Mouse (Mus musculus): ENCODE data around the gene Diras1. TPM values are rescaled to one million over a fixed set of nuclear protein-coding genes. Genes with fewer than 3 reads are reported as not detected.

The Diras1 gene
- polyA plus RNA-seq, 1 experiment from 2014 or later, result 4.7 TPM

DNA sequence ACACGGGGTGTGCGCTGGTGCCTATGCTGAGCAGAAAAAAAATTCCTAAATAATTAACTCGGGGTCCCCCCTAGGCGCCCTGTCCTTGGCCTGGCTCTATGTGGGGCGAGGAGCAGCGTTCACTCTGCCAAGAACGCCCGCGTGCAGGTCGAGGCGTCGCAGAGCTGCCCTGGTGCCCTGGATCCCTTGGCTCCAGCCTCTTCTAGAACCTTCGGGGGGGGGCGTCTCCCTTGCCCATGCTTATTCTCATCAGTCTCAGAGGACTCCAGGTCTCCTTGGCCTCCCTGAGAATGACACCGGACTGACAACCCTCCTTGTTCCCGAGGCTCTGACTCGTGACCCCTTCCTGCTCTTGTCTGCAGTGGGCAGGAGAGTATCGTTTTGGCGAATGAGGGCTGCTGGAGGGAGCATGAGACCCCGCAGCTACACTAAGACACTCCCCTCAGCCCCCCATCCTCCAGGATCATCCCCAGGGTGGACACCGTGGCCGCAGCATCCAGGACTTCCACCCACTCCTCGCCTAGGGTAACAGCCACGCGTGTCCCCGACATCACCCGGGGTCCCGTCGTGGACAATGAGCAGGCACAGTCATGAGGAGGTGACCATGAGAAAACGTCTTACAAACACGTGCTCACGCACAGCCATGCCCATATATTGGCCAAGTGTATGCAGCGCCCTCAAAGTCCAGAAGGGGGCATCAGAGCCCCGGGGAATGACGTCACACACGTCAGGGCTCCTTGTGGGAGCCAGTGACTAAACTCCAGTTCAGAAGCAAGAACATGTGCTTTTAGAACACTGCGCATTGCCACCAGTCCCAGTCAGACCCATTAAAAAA, 25.9 kb downstream of the Diras1 start:
- 32% methylated on average over 35 of the region's 37 CpGs for WGBS
- Histone ChIP-seq H3K36me3 (ENCODE audit: control insufficient read depth, insufficient read depth, low read length) (no peaks in the 10 kb centered on the region), H3K27ac (ENCODE audit: low read depth, low read length) (no peak overlapping the region), H3K27me3 (ENCODE audit: control insufficient read depth, insufficient read depth, low read length) (no peaks in the 10 kb centered on the region), H3K4me3 (ENCODE audit: low read depth, low read length) (no peak overlapping the region), H3K9me3 (ENCODE audit: control insufficient read depth, low read length) (no peaks in the 10 kb centered on the region; the same call in 1 of the 2 replicates), H3K4me1 (ENCODE audit: control insufficient read depth, insufficient read depth, low read length) (no peaks in the 10 kb centered on the region), H3K9ac (ENCODE audit: low read length) (no peak overlapping the region), H3K4me2 (ENCODE audit: low read depth) (no peak overlapping the region)
- ATAC-seq (ENCODE audit: insufficient read depth, low FRiP score, low TSS enrichment) (peak; percentile 73), DNase-seq (ENCODE audit: low spot score) (peak; percentile 89)

DNA sequence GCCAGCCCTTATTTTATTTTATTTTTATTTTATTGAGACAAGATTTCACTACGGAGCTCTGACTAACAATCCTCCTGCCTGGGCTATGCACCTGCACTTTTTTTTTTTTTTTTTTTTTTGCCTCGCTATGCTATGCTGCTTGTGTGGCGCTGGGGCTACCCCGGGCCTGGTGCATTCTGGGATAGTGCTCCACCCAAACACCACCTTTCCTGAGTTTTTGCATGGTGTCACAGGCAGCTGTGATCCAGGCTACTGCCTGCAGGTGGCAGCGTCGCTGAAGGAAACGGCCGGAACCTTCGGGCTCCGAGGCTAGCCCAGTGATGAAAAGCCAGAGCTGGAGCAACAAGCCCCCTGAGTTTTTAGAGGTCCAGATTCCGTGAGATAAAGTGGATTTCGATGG, 26.7 kb downstream of the Diras1 start:
- H3K9ac ChIP-seq (ENCODE audit: low read length), result no peak overlapping the region
- ATAC-seq (ENCODE audit: insufficient read depth, low FRiP score, low TSS enrichment) (no peak), DNase-seq (ENCODE audit: low spot score) (peak; percentile 77)
- no peak overlapping the region for H3K4me2 ChIP-seq (ENCODE audit: low read depth)
- no peaks in the 10 kb centered on the region for H3K27me3 ChIP-seq (ENCODE audit: control insufficient read depth, insufficient read depth, low read length)
- H3K27ac ChIP-seq (ENCODE audit: low read depth, low read length), result no peak overlapping the region
- no peaks in the 10 kb centered on the region for H3K36me3 ChIP-seq (ENCODE audit: control insufficient read depth, insufficient read depth, low read length)
- 19% methylated on average over 12 of the region's 12 CpGs for WGBS
- no peaks in the 10 kb centered on the region for H3K4me1 ChIP-seq (ENCODE audit: control insufficient read depth, insufficient read depth, low read length)
- no peak overlapping the region for H3K4me3 ChIP-seq (ENCODE audit: low read depth, low read length)
- H3K9me3 ChIP-seq (ENCODE audit: control insufficient read depth, low read length), result no peaks in the 10 kb centered on the region; the same call in 1 of the 2 replicates

DNA sequence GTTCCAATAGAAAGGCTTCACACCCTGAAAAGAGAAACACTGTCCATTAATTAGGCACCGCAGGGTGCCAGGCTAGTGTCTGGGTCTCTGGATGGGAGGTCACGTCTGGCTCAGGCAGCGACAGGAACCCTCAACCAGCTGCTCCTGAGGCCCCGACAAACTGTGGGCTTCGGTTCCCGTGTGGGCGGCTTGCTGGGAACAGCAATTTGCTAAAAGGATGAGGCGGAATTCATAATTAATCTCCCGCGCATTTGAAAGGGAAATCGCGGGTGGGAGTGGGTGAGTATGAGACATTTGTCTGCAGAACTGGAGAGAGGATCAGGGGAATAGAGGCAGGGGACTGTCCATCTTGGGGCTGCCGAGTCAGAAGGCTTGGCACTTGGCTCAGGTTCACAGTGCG, 27.4 kb downstream of the Diras1 start:
- DNase-seq (ENCODE audit: low spot score) (peak; percentile 31), ATAC-seq (ENCODE audit: insufficient read depth, low FRiP score, low TSS enrichment) (no peak)
- Histone ChIP-seq H3K27me3 (ENCODE audit: control insufficient read depth, insufficient read depth, low read length) (no peaks in the 10 kb centered on the region), H3K4me3 (ENCODE audit: low read depth, low read length) (no peak overlapping the region), H3K36me3 (ENCODE audit: control insufficient read depth, insufficient read depth, low read length) (no peaks in the 10 kb centered on the region), H3K27ac (ENCODE audit: low read depth, low read length) (no peak overlapping the region), H3K9ac (ENCODE audit: low read length) (no peak overlapping the region), H3K4me1 (ENCODE audit: control insufficient read depth, insufficient read depth, low read length) (no peaks in the 10 kb centered on the region), H3K9me3 (ENCODE audit: control insufficient read depth, low read length) (no peaks in the 10 kb centered on the region; the same call in 1 of the 2 replicates), H3K4me2 (ENCODE audit: low read depth) (no peak overlapping the region)
- WGBS, result 44% methylated on average over 14 of the region's 14 CpGs

DNA sequence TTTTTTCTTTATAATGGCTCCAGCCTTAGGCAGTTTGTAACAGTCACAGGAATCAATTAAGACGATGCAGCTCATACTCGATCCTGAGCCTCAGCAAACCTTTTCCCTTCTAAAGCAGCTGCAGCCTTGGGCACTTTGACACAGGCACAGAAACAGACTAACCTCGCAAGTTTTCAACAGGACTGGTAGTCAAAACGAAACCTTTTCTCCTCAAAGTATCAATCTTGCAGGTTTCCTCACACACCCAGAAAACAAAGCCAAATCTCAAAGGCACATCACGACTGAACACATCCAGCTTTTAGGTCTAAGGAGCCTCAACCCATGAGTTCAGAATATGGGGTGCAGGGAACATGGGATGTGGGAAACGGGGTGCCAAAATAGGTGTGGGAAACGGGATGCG, 28.1 kb downstream of the Diras1 start:
- ATAC-seq (ENCODE audit: insufficient read depth, low FRiP score, low TSS enrichment) (no peak), DNase-seq (ENCODE audit: low spot score) (no peak)
- H3K9ac ChIP-seq (ENCODE audit: low read length), result no peak overlapping the region
- no peaks in the 10 kb centered on the region; the same call in 1 of the 2 replicates for H3K9me3 ChIP-seq (ENCODE audit: control insufficient read depth, low read length)
- H3K4me3 ChIP-seq (ENCODE audit: low read depth, low read length), result no peak overlapping the region
- no peak overlapping the region for H3K4me2 ChIP-seq (ENCODE audit: low read depth)
- no peak overlapping the region for H3K27ac ChIP-seq (ENCODE audit: low read depth, low read length)
- whole genome bisulfite sequencing, result 88% methylated on average over 8 of the region's 8 CpGs
- H3K27me3 ChIP-seq (ENCODE audit: control insufficient read depth, insufficient read depth, low read length), result no peaks in the 10 kb centered on the region
- H3K36me3 ChIP-seq (ENCODE audit: control insufficient read depth, insufficient read depth, low read length), result no peaks in the 10 kb centered on the region
- no peaks in the 10 kb centered on the region for H3K4me1 ChIP-seq (ENCODE audit: control insufficient read depth, insufficient read depth, low read length)

DNA sequence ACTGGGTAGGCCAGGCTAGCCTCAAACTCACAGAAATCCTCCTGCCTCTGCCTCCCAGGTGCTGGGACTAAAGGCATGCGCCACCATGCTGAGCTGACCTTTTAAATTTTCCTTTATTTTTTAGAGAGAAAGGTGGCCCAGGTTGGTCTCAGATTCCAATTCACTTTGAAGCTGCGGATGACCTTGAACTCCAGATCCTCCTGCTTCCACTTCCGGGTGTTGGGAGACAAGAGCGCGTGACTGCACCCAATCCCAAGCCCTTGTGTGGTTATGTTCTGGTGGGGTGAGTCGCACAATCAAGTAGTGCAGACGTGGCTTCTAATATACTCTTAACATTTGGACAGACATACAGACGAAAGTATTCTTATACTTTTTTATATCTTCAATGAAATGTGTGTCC, 29.0 kb downstream of the Diras1 start:
- H3K9ac ChIP-seq (ENCODE audit: low read length), result no peak overlapping the region
- DNase-seq (ENCODE audit: low spot score) (no peak), ATAC-seq (ENCODE audit: insufficient read depth, low FRiP score, low TSS enrichment) (no peak)
- no peaks in the 10 kb centered on the region for H3K4me1 ChIP-seq (ENCODE audit: control insufficient read depth, insufficient read depth, low read length)
- H3K36me3 ChIP-seq (ENCODE audit: control insufficient read depth, insufficient read depth, low read length), result no peaks in the 10 kb centered on the region
- 95% methylated on average over 8 of the region's 8 CpGs for WGBS
- H3K4me2 ChIP-seq (ENCODE audit: low read depth), result no peak overlapping the region
- no peak overlapping the region for H3K27ac ChIP-seq (ENCODE audit: low read depth, low read length)
- no peaks in the 10 kb centered on the region for H3K27me3 ChIP-seq (ENCODE audit: control insufficient read depth, insufficient read depth, low read length)
- H3K4me3 ChIP-seq (ENCODE audit: low read depth, low read length), result no peak overlapping the region
- H3K9me3 ChIP-seq (ENCODE audit: control insufficient read depth, low read length), result no peaks in the 10 kb centered on the region; the same call in 1 of the 2 replicates

DNA sequence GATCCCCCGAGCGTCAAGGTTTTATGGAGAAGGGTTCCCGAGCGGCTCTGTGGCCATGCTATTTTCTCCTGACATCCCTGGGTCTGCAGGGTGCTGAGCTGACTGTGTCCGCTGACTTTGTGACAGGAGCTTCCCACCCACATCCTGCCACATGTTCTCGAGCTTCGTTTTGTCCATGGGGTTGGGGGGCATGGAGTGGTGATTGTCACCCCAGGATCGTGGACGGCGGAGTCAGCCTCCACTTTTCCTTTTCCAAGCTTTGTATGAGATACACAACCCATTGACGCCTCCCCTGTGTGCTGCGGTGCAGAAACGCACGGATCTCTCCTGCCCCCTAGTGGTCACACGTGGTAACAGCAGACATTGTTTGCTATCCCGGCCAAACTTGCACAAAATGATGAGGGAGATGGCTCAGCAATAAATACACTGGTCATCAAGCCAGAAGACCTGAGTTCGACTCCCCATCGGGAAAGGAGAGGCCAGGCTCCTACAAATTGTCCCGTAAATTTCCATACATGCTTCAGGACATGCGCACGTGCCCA, 30.3 kb downstream of the Diras1 start:
- H3K4me2 ChIP-seq (ENCODE audit: low read depth), result no peak overlapping the region

DNA sequence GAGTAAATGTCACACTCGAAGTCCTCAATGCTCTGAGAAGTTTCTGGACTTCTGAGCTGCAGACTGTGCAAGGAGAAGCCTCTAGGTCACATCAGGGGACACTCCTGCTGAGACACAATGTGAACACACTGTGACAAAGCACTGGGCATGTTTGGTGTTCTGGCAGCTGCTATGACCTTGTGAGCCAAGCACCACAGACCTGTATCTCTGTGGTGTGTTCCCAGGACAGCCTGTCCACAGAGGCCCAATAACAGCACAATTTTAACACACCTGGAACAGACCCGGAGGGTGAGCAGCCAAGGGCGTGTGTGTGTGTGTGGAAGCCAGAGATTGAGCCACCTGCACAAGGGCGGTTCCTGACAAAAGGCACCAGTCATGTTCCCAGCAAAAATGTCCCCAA, 30.8 kb downstream of the Diras1 start:
- H3K27me3 ChIP-seq (ENCODE audit: control insufficient read depth, insufficient read depth, low read length), result no peaks in the 10 kb centered on the region
- no peak for ATAC-seq (ENCODE audit: insufficient read depth, low FRiP score, low TSS enrichment)
- WGBS, result 56% methylated on average over 4 of the region's 4 CpGs
- H3K36me3 ChIP-seq (ENCODE audit: control insufficient read depth, insufficient read depth, low read length), result no peaks in the 10 kb centered on the region
- no peaks in the 10 kb centered on the region; the same call in 1 of the 2 replicates for H3K9me3 ChIP-seq (ENCODE audit: control insufficient read depth, low read length)
- DNase-seq (ENCODE audit: low spot score), result no peak
- H3K9ac ChIP-seq (ENCODE audit: low read length), result no peak overlapping the region
- no peak overlapping the region for H3K27ac ChIP-seq (ENCODE audit: low read depth, low read length)
- H3K4me2 ChIP-seq (ENCODE audit: low read depth), result no peak overlapping the region
- H3K4me3 ChIP-seq (ENCODE audit: low read depth, low read length), result no peak overlapping the region
- H3K4me1 ChIP-seq (ENCODE audit: control insufficient read depth, insufficient read depth, low read length), result no peaks in the 10 kb centered on the region

More for the DNA sequence above, 30.3 kb downstream of the Diras1 start:
- 10% methylated on average over 21 of the region's 21 CpGs for WGBS
- Histone ChIP-seq H3K27ac (ENCODE audit: low read depth, low read length) (no peak overlapping the region), H3K9me3 (ENCODE audit: control insufficient read depth, low read length) (no peaks in the 10 kb centered on the region; the same call in 1 of the 2 replicates), H3K27me3 (ENCODE audit: control insufficient read depth, insufficient read depth, low read length) (no peaks in the 10 kb centered on the region), H3K4me1 (ENCODE audit: control insufficient read depth, insufficient read depth, low read length) (no peaks in the 10 kb centered on the region), H3K9ac (ENCODE audit: low read length) (no peak overlapping the region), H3K36me3 (ENCODE audit: control insufficient read depth, insufficient read depth, low read length) (no peaks in the 10 kb centered on the region), H3K4me3 (ENCODE audit: low read depth, low read length) (no peak overlapping the region)
- DNase-seq (ENCODE audit: low spot score), result peak; percentile 81
- no peak for ATAC-seq (ENCODE audit: insufficient read depth, low FRiP score, low TSS enrichment)

DNA sequence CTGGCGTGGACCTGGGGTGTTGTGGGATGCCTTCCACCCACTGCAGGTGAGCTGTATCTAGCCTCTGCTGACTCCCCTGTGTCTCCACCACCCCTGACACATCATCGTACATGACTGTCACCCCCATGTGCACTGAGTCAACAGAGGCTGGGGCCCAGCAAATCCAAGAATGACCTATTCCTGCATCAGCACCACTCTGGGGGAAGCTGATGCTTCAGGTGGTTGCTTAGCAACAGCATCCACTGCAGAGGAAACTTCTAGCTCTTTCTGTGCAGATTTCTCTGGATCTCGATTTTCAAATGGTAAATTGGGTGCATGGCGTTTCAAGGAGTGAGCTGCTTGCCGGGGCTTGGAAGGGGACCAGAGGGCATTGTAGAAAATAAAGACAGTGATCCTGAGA, 32.2 kb downstream of the Diras1 start:
- H3K4me3 ChIP-seq (ENCODE audit: low read depth, low read length), result no peak overlapping the region
- ATAC-seq (ENCODE audit: insufficient read depth, low FRiP score, low TSS enrichment) (no peak), DNase-seq (ENCODE audit: low spot score) (no peak)
- no peaks in the 10 kb centered on the region for H3K27me3 ChIP-seq (ENCODE audit: control insufficient read depth, insufficient read depth, low read length)
- H3K27ac ChIP-seq (ENCODE audit: low read depth, low read length), result no peak overlapping the region
- WGBS, result 72% methylated on average over 5 of the region's 5 CpGs
- H3K36me3 ChIP-seq (ENCODE audit: control insufficient read depth, insufficient read depth, low read length), result no peaks in the 10 kb centered on the region
- no peak overlapping the region for H3K4me2 ChIP-seq (ENCODE audit: low read depth)
- H3K9ac ChIP-seq (ENCODE audit: low read length), result no peak overlapping the region
- no peaks in the 10 kb centered on the region for H3K4me1 ChIP-seq (ENCODE audit: control insufficient read depth, insufficient read depth, low read length)
- no peaks in the 10 kb centered on the region; the same call in 1 of the 2 replicates for H3K9me3 ChIP-seq (ENCODE audit: control insufficient read depth, low read length)

DNA sequence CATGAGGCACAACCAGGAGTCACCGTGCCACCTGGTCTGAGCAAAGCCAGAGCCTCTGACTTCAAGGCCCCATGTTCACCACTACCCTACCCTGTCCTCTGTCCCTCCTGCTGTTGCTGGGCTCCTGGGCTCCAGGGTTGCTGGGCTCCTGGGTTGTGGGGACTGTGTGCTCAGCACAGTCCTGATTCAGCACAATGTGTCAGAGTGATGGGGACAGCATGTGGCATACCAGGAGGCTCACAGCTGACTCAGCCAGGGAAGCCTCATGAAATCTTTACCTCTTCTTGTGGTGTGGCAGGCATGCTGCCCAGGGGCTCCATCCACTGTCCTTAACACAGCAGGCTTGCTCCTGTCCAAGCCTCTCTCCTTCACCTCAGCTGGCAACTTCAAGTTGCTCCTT, 33.5 kb downstream of the Diras1 start:
- Histone ChIP-seq H3K27me3 (ENCODE audit: control insufficient read depth, insufficient read depth, low read length) (peaks cover 1% of the 10 kb centered on the region; the same call in 1 of the 2 replicates), H3K4me2 (ENCODE audit: low read depth) (no peak overlapping the region), H3K9me3 (ENCODE audit: control insufficient read depth, low read length) (no peaks in the 10 kb centered on the region; the same call in 1 of the 2 replicates), H3K4me1 (ENCODE audit: control insufficient read depth, insufficient read depth, low read length) (no peaks in the 10 kb centered on the region), H3K27ac (ENCODE audit: low read depth, low read length) (no peak overlapping the region), H3K4me3 (ENCODE audit: low read depth, low read length) (no peak overlapping the region), H3K36me3 (ENCODE audit: control insufficient read depth, insufficient read depth, low read length) (no peaks in the 10 kb centered on the region), H3K9ac (ENCODE audit: low read length) (no peak overlapping the region)
- 90% methylated on average over 1 of the region's 1 CpGs for whole genome bisulfite sequencing
- DNase-seq (ENCODE audit: low spot score) (no peak), ATAC-seq (ENCODE audit: insufficient read depth, low FRiP score, low TSS enrichment) (no peak)
